Mouse (Mus musculus): ENCODE data around the gene Evx1. TPM values are rescaled to one million over a fixed set of nuclear protein-coding genes. Genes with fewer than 3 reads are reported as not detected.

Gene Evx1
- polyA plus RNA-seq (2012; rRNA removed) = not detected in 2 replicates

GRCm38 (mm10) chr6:52313391-52314303 lies at the start of gene Evx1:
TSS of gene Evx1 (plus strand) at chr6:52313498.
- H3K4me3 ChIP-seq (ENCODE audit: extremely low read depth, insufficient read depth, insufficient read length) = no peak within 1 kb of the TSS
- no peak within 1 kb of the TSS for H3K27ac ChIP-seq (ENCODE audit: insufficient read depth, low read length)
- no peak for TF ChIP-seq CTCF (IDR thresholded peaks at IDR 0.05; ENCODE audit: extremely low read depth, insufficient read depth, insufficient read length, insufficient replicate concordance)
- no peak for TF ChIP-seq POLR2A (IDR thresholded peaks at IDR 0.05; ENCODE audit: low read depth, low read length)
- no peaks in the 10 kb centered on the region for H3K36me3 ChIP-seq (ENCODE audit: control insufficient read depth, insufficient read depth, low read length)
- no peaks in the 10 kb centered on the region; the same call in 1 of the 2 replicates for H3K4me1 ChIP-seq (ENCODE audit: control insufficient read depth, insufficient read depth, insufficient read length)
- 9% methylated on average over 59 of the region's 59 CpGs for WGBS
- no peak for DNase-seq (ENCODE audit: low read depth in 1 of 2, low spot score in 2 of 2)
- peaks cover 34% of the 10 kb centered on the region for H3K27me3 ChIP-seq (ENCODE audit: control insufficient read depth, insufficient read depth, low read length)

DNA sequence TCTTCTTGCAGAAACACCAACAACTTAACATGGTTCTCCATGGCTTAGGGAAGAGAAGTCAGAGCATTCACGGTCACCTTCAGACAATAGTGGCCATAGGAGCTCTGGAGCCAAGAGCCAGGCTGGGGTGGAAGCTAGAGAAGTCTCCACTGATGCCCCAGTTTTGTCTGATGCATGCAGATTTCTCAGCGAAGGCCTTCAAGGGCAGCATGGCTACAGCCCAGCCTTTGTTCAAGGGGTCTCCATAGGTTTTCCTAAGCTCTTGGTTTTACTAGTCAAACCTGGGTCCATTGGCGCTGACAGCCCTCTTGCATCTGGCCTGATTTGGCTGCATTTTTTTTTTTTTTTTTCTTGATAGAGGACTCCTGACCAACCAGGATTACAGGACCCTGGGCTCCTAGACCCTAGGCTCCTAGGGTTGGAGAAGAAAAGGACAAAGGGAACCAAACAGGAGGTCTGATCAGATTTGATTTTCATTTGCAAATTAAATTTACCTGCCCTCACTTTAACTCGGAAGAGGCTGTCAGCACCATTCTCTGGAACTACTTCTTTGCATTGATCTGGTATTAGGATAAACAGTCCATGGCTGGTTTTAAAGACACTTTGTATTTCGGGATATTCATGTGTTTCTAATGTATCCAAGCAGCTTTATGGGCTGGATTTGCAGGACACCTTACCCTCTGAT lies 49.0 kb upstream of the Evx1 start:
- Histone ChIP-seq H3K36me3 (ENCODE audit: control insufficient read depth, insufficient read depth, low read length) (no peaks in the 10 kb centered on the region), H3K4me1 (ENCODE audit: control insufficient read depth, insufficient read depth, insufficient read length) (peaks cover 4% of the 10 kb centered on the region), H3K4me3 (ENCODE audit: extremely low read depth, insufficient read depth, insufficient read length) (no peak overlapping the region), H3K27me3 (ENCODE audit: control insufficient read depth, insufficient read depth, low read length) (peaks cover 60% of the 10 kb centered on the region), H3K27ac (ENCODE audit: insufficient read depth, low read length) (no peak overlapping the region)
- no peak for TF ChIP-seq CTCF (IDR thresholded peaks at IDR 0.05; ENCODE audit: extremely low read depth, insufficient read depth, insufficient read length, insufficient replicate concordance)
- TF ChIP-seq POLR2A (IDR thresholded peaks at IDR 0.05; ENCODE audit: low read depth, low read length) = no peak
- no peak for DNase-seq (ENCODE audit: low read depth in 1 of 2, low spot score in 2 of 2)
- WGBS = 8% methylated on average over 5 of the region's 5 CpGs

GRCm38 (mm10) chr6:52265306-52265912 lies 47.9 kb upstream of the Evx1 start:
- no peak for DNase-seq (ENCODE audit: low read depth in 1 of 2, low spot score in 2 of 2)
- WGBS = 9% methylated on average over 18 of the region's 18 CpGs
- TF ChIP-seq POLR2A (IDR thresholded peaks at IDR 0.05; ENCODE audit: low read depth, low read length) (no peak), CTCF (IDR thresholded peaks at IDR 0.05; ENCODE audit: extremely low read depth, insufficient read depth, insufficient read length, insufficient replicate concordance) (no peak)
- no peaks in the 10 kb centered on the region; the same call in 1 of the 2 replicates for H3K4me1 ChIP-seq (ENCODE audit: control insufficient read depth, insufficient read depth, insufficient read length)
- no peak overlapping the region for H3K4me3 ChIP-seq (ENCODE audit: extremely low read depth, insufficient read depth, insufficient read length)
- H3K36me3 ChIP-seq (ENCODE audit: control insufficient read depth, insufficient read depth, low read length) = no peaks in the 10 kb centered on the region
- no peak overlapping the region for H3K27ac ChIP-seq (ENCODE audit: insufficient read depth, low read length)
- H3K27me3 ChIP-seq (ENCODE audit: control insufficient read depth, insufficient read depth, low read length) = peaks cover 50% of the 10 kb centered on the region

GRCm38 (mm10) chr6:52265913-52266665 lies 47.2 kb upstream of the Evx1 start:
- H3K27me3 ChIP-seq (ENCODE audit: control insufficient read depth, insufficient read depth, low read length) = peaks cover 45% of the 10 kb centered on the region
- no peak for DNase-seq (ENCODE audit: low read depth in 1 of 2, low spot score in 2 of 2)
- no peak overlapping the region for H3K27ac ChIP-seq (ENCODE audit: insufficient read depth, low read length)

DNA sequence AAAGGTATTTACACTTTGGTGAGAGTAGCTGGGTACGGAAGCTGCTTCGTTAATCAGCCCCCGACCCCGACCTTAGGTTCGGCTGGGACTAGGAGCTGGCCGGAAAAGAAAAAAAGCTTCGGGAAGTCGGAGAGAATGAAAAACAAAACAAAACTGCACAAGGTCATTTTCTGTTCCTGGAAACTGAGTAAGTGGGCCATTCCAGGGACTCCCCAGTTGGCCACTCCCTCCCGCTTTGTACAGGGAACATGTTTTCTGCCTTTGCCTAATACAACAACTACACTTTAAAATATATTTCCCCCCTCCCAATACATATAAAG lies 46.7 kb upstream of the Evx1 start:
- Histone ChIP-seq H3K36me3 (ENCODE audit: control insufficient read depth, insufficient read depth, low read length) (no peaks in the 10 kb centered on the region), H3K4me1 (ENCODE audit: control insufficient read depth, insufficient read depth, insufficient read length) (no peaks in the 10 kb centered on the region), H3K4me3 (ENCODE audit: extremely low read depth, insufficient read depth, insufficient read length) (no peak overlapping the region), H3K27ac (ENCODE audit: insufficient read depth, low read length) (no peak overlapping the region), H3K27me3 (ENCODE audit: control insufficient read depth, insufficient read depth, low read length) (peaks cover 41% of the 10 kb centered on the region)
- 11% methylated on average over 9 of the region's 9 CpGs for WGBS
- TF ChIP-seq CTCF (IDR thresholded peaks at IDR 0.05; ENCODE audit: extremely low read depth, insufficient read depth, insufficient read length, insufficient replicate concordance) = no peak
- TF ChIP-seq POLR2A (IDR thresholded peaks at IDR 0.05; ENCODE audit: low read depth, low read length) = no peak
- DNase-seq (ENCODE audit: low read depth in 1 of 2, low spot score in 2 of 2) = no peak

More at GRCm38 (mm10) chr6:52265913-52266665, 47.2 kb upstream of the Evx1 start:
- Histone ChIP-seq H3K4me3 (ENCODE audit: extremely low read depth, insufficient read depth, insufficient read length) (no peak overlapping the region), H3K36me3 (ENCODE audit: control insufficient read depth, insufficient read depth, low read length) (no peaks in the 10 kb centered on the region), H3K4me1 (ENCODE audit: control insufficient read depth, insufficient read depth, insufficient read length) (no peaks in the 10 kb centered on the region; the same call in 1 of the 2 replicates)
- 6% methylated on average over 19 of the region's 19 CpGs for WGBS
- TF ChIP-seq POLR2A (IDR thresholded peaks at IDR 0.05; ENCODE audit: low read depth, low read length) (no peak), CTCF (IDR thresholded peaks at IDR 0.05; ENCODE audit: extremely low read depth, insufficient read depth, insufficient read length, insufficient replicate concordance) (no peak)

DNA sequence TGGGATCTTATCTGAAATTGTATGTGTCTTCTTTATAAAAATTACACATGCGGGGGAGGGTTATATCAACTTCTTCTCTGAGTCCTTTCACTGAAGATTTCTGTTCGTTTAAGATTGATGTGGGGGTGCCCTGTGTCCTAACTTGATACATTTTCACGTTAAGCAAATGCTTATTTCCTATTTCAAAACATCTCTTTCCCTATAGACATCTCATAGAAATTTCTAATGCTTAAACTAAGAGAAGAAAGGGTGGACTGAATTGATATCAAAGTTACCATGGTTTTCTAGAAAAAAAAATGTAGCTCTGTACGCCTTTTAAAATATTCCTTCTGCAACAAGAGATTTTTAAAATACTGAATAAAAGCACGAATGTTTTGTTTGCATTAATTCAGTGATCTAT lies 46.1 kb upstream of the Evx1 start:
- H3K4me1 ChIP-seq (ENCODE audit: control insufficient read depth, insufficient read depth, insufficient read length) = no peaks in the 10 kb centered on the region
- WGBS = 33% methylated on average over 5 of the region's 5 CpGs
- no peak for TF ChIP-seq CTCF (IDR thresholded peaks at IDR 0.05; ENCODE audit: extremely low read depth, insufficient read depth, insufficient read length, insufficient replicate concordance)
- no peak for TF ChIP-seq POLR2A (IDR thresholded peaks at IDR 0.05; ENCODE audit: low read depth, low read length)
- no peak overlapping the region for H3K4me3 ChIP-seq (ENCODE audit: extremely low read depth, insufficient read depth, insufficient read length)
- no peak overlapping the region for H3K27ac ChIP-seq (ENCODE audit: insufficient read depth, low read length)
- no peaks in the 10 kb centered on the region for H3K36me3 ChIP-seq (ENCODE audit: control insufficient read depth, insufficient read depth, low read length)
- DNase-seq (ENCODE audit: low read depth in 1 of 2, low spot score in 2 of 2) = no peak
- peaks cover 36% of the 10 kb centered on the region for H3K27me3 ChIP-seq (ENCODE audit: control insufficient read depth, insufficient read depth, low read length)
